Mouse (Mus musculus) olfactory bulb, adult 2 months (tissue): ENCODE measurements around the gene Olfr749.

Experiments
- CTCF ChIP-seq: fragments of 200-500 bp; IDR thresholded peaks from 2 replicates; pipeline ENCODE4 v1.5.1; 2012; ENCODE audit warnings: low read depth, mild to moderate bottlenecking, low read length, moderate library complexity; ENCODE audit not compliant: insufficient read depth
- POLR2A ChIP-seq: fragments of 200-500 bp; IDR thresholded peaks from 2 replicates; pipeline ENCODE4 v1.6.1; 2012; ENCODE audit warnings: mild to moderate bottlenecking, low read depth, low read length, moderate library complexity; ENCODE audit not compliant: insufficient read depth

GRCm38 (mm10) chr14:50784391-50785250, 39.7 kb upstream of the Olfr749 start:
- TF ChIP-seq CTCF (no peak), POLR2A (no peak)
